25 mouse cellular contexts compared by ENCODE assay signal in genomic region chr17:35239700-35240099, GRCm38 (mm10). TPM values are rescaled to one million over a fixed set of nuclear protein-coding genes. Genes with fewer than 3 reads are reported as not detected.
DNase-seq lines count a peak whose midpoint lies in the region; ATAC-seq and TF ChIP-seq lines count a peak whose summit lies in the region.
"Had no signal": no experiment of that assay in that cellular context is flagged by ENCODE, and none has a peak within 500 bp of the region (broad histone marks: within the 10 kb centered on the region; RNA-seq: fewer than 3 reads in every experiment).

No protein-coding gene starts in this region.

- H3K4me3 ChIP-seq in gastrocnemius, adult 2 months: no peak overlapping the region
- no peak overlapping the region for H3K4me3 ChIP-seq in intestine, embryonic 14.5 days (ENCODE audit: low read depth, low read length)
- H3K4me3 ChIP-seq in intestine, embryonic 16.5 days (ENCODE audit: low read length): no peak overlapping the region
- 0 out of 2 replicates have a peak overlapping the region, but pooled peaks have one; percentile 81 for H3K4me3 ChIP-seq in midbrain, embryonic 10.5 days
- H3K4me3 ChIP-seq in midbrain, embryonic 13.5 days (replicated peaks): no peak overlapping the region
- H3K4me3 ChIP-seq in stomach, embryonic 15.5 days (replicated peaks): no peak overlapping the region
- H3K4me3 ChIP-seq: midbrain, embryonic 12.5 days had no signal

- no peak for DNase-seq in gastrocnemius, adult 2 months
- DNase-seq in gastrocnemius, postnatal 4 days (ENCODE audit: low spot score in 2 of 2): no peak
- DNase-seq in intestine, embryonic 14.5 days (ENCODE audit: low spot score): no peak
- DNase-seq in midbrain, embryonic 10.5 days (ENCODE audit: low spot score): no peak
- no peak for DNase-seq in T-cell, adult 2 months (ENCODE audit: low spot score)
- DNase-seq: cerebellum, adult 11 months; gastrocnemius, postnatal 10 days; kidney, adult 8-10 months; kidney, postnatal 4 days; left cerebral cortex, postnatal 4 days; lung, postnatal 4 days; retina, postnatal 1 day; thymus, adult 18-20 months had no signal

- no peaks in the 10 kb centered on the region for H3K9me3 ChIP-seq in intestine, embryonic 14.5 days (ENCODE audit: control insufficient read depth, low read length)
- no peaks in the 10 kb centered on the region for H3K9me3 ChIP-seq in intestine, embryonic 16.5 days (ENCODE audit: control insufficient read depth, low read length)
- H3K9me3 ChIP-seq in midbrain, embryonic 10.5 days (replicated peaks): no peaks in the 10 kb centered on the region
- no peaks in the 10 kb centered on the region for H3K9me3 ChIP-seq in midbrain, embryonic 13.5 days
- no peaks in the 10 kb centered on the region for H3K9me3 ChIP-seq in stomach, embryonic 15.5 days
- H3K9me3 ChIP-seq: embryonic facial prominence, embryonic 12.5 days; heart, embryonic 13.5 days; midbrain, embryonic 12.5 days had no signal

- WGBS in intestine, embryonic 14.5 days: 77% methylated on average over 5 of the region's 5 CpGs
- WGBS in intestine, embryonic 16.5 days: 80% methylated on average over 5 of the region's 5 CpGs
- 89% methylated on average over 5 of the region's 5 CpGs for WGBS in midbrain, embryonic 10.5 days
- WGBS in midbrain, embryonic 13.5 days: 87% methylated on average over 5 of the region's 5 CpGs
- 75% methylated on average over 5 of the region's 5 CpGs for WGBS in stomach, embryonic 15.5 days

- no peaks in the 10 kb centered on the region for H3K27me3 ChIP-seq in intestine, embryonic 14.5 days (replicated peaks; ENCODE audit: control insufficient read depth, insufficient read depth, low read length)
- H3K27me3 ChIP-seq in intestine, embryonic 16.5 days (replicated peaks; ENCODE audit: control insufficient read depth, insufficient read depth, low read length): no peaks in the 10 kb centered on the region
- H3K27me3 ChIP-seq in midbrain, embryonic 10.5 days (ENCODE audit: low read depth, poor library complexity, severe bottlenecking): no peaks in the 10 kb centered on the region
- no peaks in the 10 kb centered on the region for H3K27me3 ChIP-seq in midbrain, embryonic 13.5 days
- no peaks in the 10 kb centered on the region for H3K27me3 ChIP-seq in stomach, embryonic 15.5 days (replicated peaks)
- H3K27me3 ChIP-seq: embryonic facial prominence, embryonic 12.5 days; heart, embryonic 13.5 days; midbrain, embryonic 12.5 days had no signal

- no peak overlapping the region for H3K9ac ChIP-seq in intestine, embryonic 14.5 days (ENCODE audit: low read length)
- no peak overlapping the region for H3K9ac ChIP-seq in intestine, embryonic 16.5 days (ENCODE audit: low read depth, low read length)
- H3K9ac ChIP-seq in midbrain, embryonic 13.5 days (replicated peaks): no peak overlapping the region
- H3K9ac ChIP-seq in stomach, embryonic 15.5 days: no peak overlapping the region
- H3K9ac ChIP-seq: midbrain, embryonic 12.5 days had no signal

- no peak for TF ChIP-seq CTCF in gastrocnemius, adult 2 months (IDR thresholded peaks at IDR 0.05)

- peaks cover 15% of the 10 kb centered on the region for H3K36me3 ChIP-seq in intestine, embryonic 14.5 days (ENCODE audit: control insufficient read depth, insufficient read depth, low read length)
- H3K36me3 ChIP-seq in intestine, embryonic 16.5 days (ENCODE audit: control insufficient read depth, insufficient read depth, low read length): peaks cover 10% of the 10 kb centered on the region
- H3K36me3 ChIP-seq in midbrain, embryonic 10.5 days: peaks cover 18% of the 10 kb centered on the region
- peaks cover 13% of the 10 kb centered on the region for H3K36me3 ChIP-seq in midbrain, embryonic 13.5 days
- H3K36me3 ChIP-seq in stomach, embryonic 15.5 days: peaks cover 7% of the 10 kb centered on the region; the same call in 1 of the 2 replicates

- H3K27ac ChIP-seq in gastrocnemius, adult 2 months: peak overlapping the region; percentile 98
- H3K27ac ChIP-seq in intestine, embryonic 14.5 days (ENCODE audit: low read depth): peak overlapping the region; percentile 99; the same call in 1 of the 2 replicates
- no peak overlapping the region for H3K27ac ChIP-seq in intestine, embryonic 16.5 days (ENCODE audit: low read length)
- H3K27ac ChIP-seq in midbrain, embryonic 10.5 days (replicated peaks): no peak overlapping the region
- H3K27ac ChIP-seq in midbrain, embryonic 13.5 days: no peak overlapping the region
- peak overlapping the region; percentile 99; the same call in 1 of the 2 replicates for H3K27ac ChIP-seq in stomach, embryonic 15.5 days

- H3K4me1 ChIP-seq in intestine, embryonic 14.5 days (replicated peaks; ENCODE audit: control insufficient read depth, insufficient read depth, low read length): peaks cover 31% of the 10 kb centered on the region
- H3K4me1 ChIP-seq in intestine, embryonic 16.5 days (ENCODE audit: control insufficient read depth, insufficient read depth, low read length): peaks cover 24% of the 10 kb centered on the region
- H3K4me1 ChIP-seq in midbrain, embryonic 10.5 days: peaks cover 41% of the 10 kb centered on the region
- peaks cover 43% of the 10 kb centered on the region for H3K4me1 ChIP-seq in midbrain, embryonic 13.5 days (replicated peaks)
- peaks cover 32% of the 10 kb centered on the region for H3K4me1 ChIP-seq in stomach, embryonic 15.5 days

- no peak for ATAC-seq in intestine, embryonic 14.5 days (replicated peaks; ENCODE audit: low FRiP score, low TSS enrichment, low read depth)
- ATAC-seq in intestine, embryonic 16.5 days: no peak
- ATAC-seq in midbrain, embryonic 13.5 days: no peak
- ATAC-seq in stomach, embryonic 15.5 days (ENCODE audit: insufficient read depth, low FRiP score, low read depth): no peak
- ATAC-seq: hindbrain, embryonic 16.5 days had no signal

- intact Hi-C loops in gastrocnemius, adult 2 months (cut with DNase I): loop anchor here (5.0 to 10.0 kb wide), 3 partner anchors 112 to 342 kb away; partner anchors contain the start of genes C2, D17H6S53E, Ehmt2 and Sapcd1

- H3K4me2 ChIP-seq in intestine, embryonic 14.5 days (ENCODE audit: low read length): no peak overlapping the region
- no peak overlapping the region for H3K4me2 ChIP-seq in intestine, embryonic 16.5 days (ENCODE audit: low read depth, low read length)
- H3K4me2 ChIP-seq in midbrain, embryonic 13.5 days (replicated peaks): no peak overlapping the region
- no peak overlapping the region for H3K4me2 ChIP-seq in stomach, embryonic 15.5 days

RNA-seq across cellular contexts. Expression of gene Ddx39b, which starts 1.8 kb away (rescaled TPM):
- 10 to 100 TPM; 83.8 to 94.7 TPM for total RNA-seq in gastrocnemius, adult 2 months (2021)
- 100 to 1,000 TPM; 219 to 233 TPM for total RNA-seq in gastrocnemius, postnatal 4 days (2021)
- polyA plus RNA-seq in intestine, embryonic 14.5 days (2014; fragmentation: Nextera tagmentation; extraction: Ambion mirVana): 458 and 500 TPM in 2 replicates
- 325 and 376 TPM in 2 replicates for polyA plus RNA-seq in intestine, embryonic 16.5 days (2015; fragmentation: Nextera tagmentation; extraction: Ambion mirVana)
- polyA plus RNA-seq in midbrain, embryonic 10.5 days (2016; fragmentation: Nextera tagmentation; extraction: Ambion mirVana): 682 and 724 TPM in 2 replicates
- 460 and 465 TPM in 2 replicates for polyA plus RNA-seq in midbrain, embryonic 13.5 days (2015; fragmentation: Nextera tagmentation; extraction: Ambion mirVana)
- 361 and 392 TPM in 2 replicates for polyA plus RNA-seq in stomach, embryonic 15.5 days (2015; fragmentation: Nextera tagmentation; extraction: Ambion mirVana)

RNA-seq across cellular contexts. Expression of gene Nfkbil1, which starts 4.1 kb away (rescaled TPM):
- total RNA-seq in gastrocnemius, adult 2 months (2021): 1 to 10 TPM; 7.0 to 7.8 TPM
- 10 to 100 TPM; 13.9 to 15.8 TPM for total RNA-seq in gastrocnemius, postnatal 4 days (2021)
- polyA plus RNA-seq in intestine, embryonic 14.5 days (2014; fragmentation: Nextera tagmentation; extraction: Ambion mirVana): 3.1 and 4.3 TPM in 2 replicates
- 8.9 and 9.2 TPM in 2 replicates for polyA plus RNA-seq in intestine, embryonic 16.5 days (2015; fragmentation: Nextera tagmentation; extraction: Ambion mirVana)
- polyA plus RNA-seq in midbrain, embryonic 10.5 days (2016; fragmentation: Nextera tagmentation; extraction: Ambion mirVana): 9.9 and 11.7 TPM in 2 replicates
- 8.3 and 11.0 TPM in 2 replicates for polyA plus RNA-seq in midbrain, embryonic 13.5 days (2015; fragmentation: Nextera tagmentation; extraction: Ambion mirVana)
- polyA plus RNA-seq in stomach, embryonic 15.5 days (2015; fragmentation: Nextera tagmentation; extraction: Ambion mirVana): 12.5 and 14.1 TPM in 2 replicates

RNA-seq across cellular contexts. Expression of gene Atp6v1g2, which starts 6.2 kb away (rescaled TPM):
- 1 to 10 TPM; 1.9 to 2.0 TPM for total RNA-seq in gastrocnemius, adult 2 months (2021)
- total RNA-seq in gastrocnemius, postnatal 4 days (2021): 1 to 10 TPM; 2.7 to 3.2 TPM
- polyA plus RNA-seq in intestine, embryonic 14.5 days (2014; fragmentation: Nextera tagmentation; extraction: Ambion mirVana): 5.8 and 5.9 TPM in 2 replicates
- 4.7 and 4.8 TPM in 2 replicates for polyA plus RNA-seq in intestine, embryonic 16.5 days (2015; fragmentation: Nextera tagmentation; extraction: Ambion mirVana)
- polyA plus RNA-seq in midbrain, embryonic 10.5 days (2016; fragmentation: Nextera tagmentation; extraction: Ambion mirVana): 9.7 and 11.8 TPM in 2 replicates
- polyA plus RNA-seq in midbrain, embryonic 13.5 days (2015; fragmentation: Nextera tagmentation; extraction: Ambion mirVana): 41.6 and 43.0 TPM in 2 replicates
- polyA plus RNA-seq in stomach, embryonic 15.5 days (2015; fragmentation: Nextera tagmentation; extraction: Ambion mirVana): 5.1 and 5.9 TPM in 2 replicates

RNA-seq across cellular contexts. Expression of gene Gm16181, which starts 19.1 kb away (rescaled TPM):
- total RNA-seq in gastrocnemius, adult 2 months (2021): not detected
- under 1 TPM in 1 of 2 experiments, not detected in 1; 0.52 TPM for total RNA-seq in gastrocnemius, postnatal 4 days (2021)
- polyA plus RNA-seq in intestine, embryonic 14.5 days (2014; fragmentation: Nextera tagmentation; extraction: Ambion mirVana): 0.39 and 0.88 TPM in 2 replicates
- polyA plus RNA-seq in intestine, embryonic 16.5 days (2015; fragmentation: Nextera tagmentation; extraction: Ambion mirVana): 0.29 and 0.46 TPM in 2 replicates
- 0.25 and 0.37 TPM in 2 replicates for polyA plus RNA-seq in midbrain, embryonic 10.5 days (2016; fragmentation: Nextera tagmentation; extraction: Ambion mirVana)
- polyA plus RNA-seq in midbrain, embryonic 13.5 days (2015; fragmentation: Nextera tagmentation; extraction: Ambion mirVana): 0.57 and 0.79 TPM in 2 replicates
- polyA plus RNA-seq in stomach, embryonic 15.5 days (2015; fragmentation: Nextera tagmentation; extraction: Ambion mirVana): 0.86 TPM in 1 of 2 replicates, not detected in the other
- total RNA-seq: adrenal gland, adult 18-20 months; ES-E14; gastrocnemius, postnatal 10 days; layer of hippocampus, postnatal 25 days; left cerebral cortex, postnatal 4 days had no signal
- polyA plus RNA-seq: cortical plate, adult 2 months; embryonic facial prominence, embryonic 12.5 days; heart, embryonic 13.5 days; liver, embryonic 16.5 days had no signal

RNA-seq across cellular contexts. Expression of gene H2-D1, which starts 22.8 kb away (rescaled TPM):
- 10 to 100 TPM; 30.4 to 38.5 TPM for total RNA-seq in gastrocnemius, adult 2 months (2021)
- total RNA-seq in gastrocnemius, postnatal 4 days (2021): 10 to 100 TPM; 44.5 to 55.8 TPM
- polyA plus RNA-seq in intestine, embryonic 14.5 days (2014; fragmentation: Nextera tagmentation; extraction: Ambion mirVana): 102 and 108 TPM in 2 replicates
- 238 and 255 TPM in 2 replicates for polyA plus RNA-seq in intestine, embryonic 16.5 days (2015; fragmentation: Nextera tagmentation; extraction: Ambion mirVana)
- 55.3 and 61.1 TPM in 2 replicates for polyA plus RNA-seq in midbrain, embryonic 10.5 days (2016; fragmentation: Nextera tagmentation; extraction: Ambion mirVana)
- polyA plus RNA-seq in midbrain, embryonic 13.5 days (2015; fragmentation: Nextera tagmentation; extraction: Ambion mirVana): 49.5 and 52.5 TPM in 2 replicates
- polyA plus RNA-seq in stomach, embryonic 15.5 days (2015; fragmentation: Nextera tagmentation; extraction: Ambion mirVana): 135 and 148 TPM in 2 replicates

Comparison
In these comparisons a context has a peak if more than half of its experiments do, and no peak if none do; other contexts are left out.
1. H3K27ac ChIP-seq: peak in gastrocnemius, adult 2 months (single experiment), intestine, embryonic 14.5 days (single experiment) and stomach, embryonic 15.5 days (single experiment); none in intestine, embryonic 16.5 days (single experiment), midbrain, embryonic 10.5 days (single experiment) and midbrain, embryonic 13.5 days (single experiment).